Mouse (Mus musculus) spleen, postnatal 4 days (tissue): ENCODE measurements around the gene Pold4.
A peak's percentile ranks its signal among the peaks of the same experiment; 100 is the strongest.

Experiments used
- DNase-seq, 2 experiments: peaks; one replicate each; pipeline ENCODE4 v3.0.0; 2022; ENCODE audit warnings: low spot score in 2 of 2

Gene Pold4

DNA sequence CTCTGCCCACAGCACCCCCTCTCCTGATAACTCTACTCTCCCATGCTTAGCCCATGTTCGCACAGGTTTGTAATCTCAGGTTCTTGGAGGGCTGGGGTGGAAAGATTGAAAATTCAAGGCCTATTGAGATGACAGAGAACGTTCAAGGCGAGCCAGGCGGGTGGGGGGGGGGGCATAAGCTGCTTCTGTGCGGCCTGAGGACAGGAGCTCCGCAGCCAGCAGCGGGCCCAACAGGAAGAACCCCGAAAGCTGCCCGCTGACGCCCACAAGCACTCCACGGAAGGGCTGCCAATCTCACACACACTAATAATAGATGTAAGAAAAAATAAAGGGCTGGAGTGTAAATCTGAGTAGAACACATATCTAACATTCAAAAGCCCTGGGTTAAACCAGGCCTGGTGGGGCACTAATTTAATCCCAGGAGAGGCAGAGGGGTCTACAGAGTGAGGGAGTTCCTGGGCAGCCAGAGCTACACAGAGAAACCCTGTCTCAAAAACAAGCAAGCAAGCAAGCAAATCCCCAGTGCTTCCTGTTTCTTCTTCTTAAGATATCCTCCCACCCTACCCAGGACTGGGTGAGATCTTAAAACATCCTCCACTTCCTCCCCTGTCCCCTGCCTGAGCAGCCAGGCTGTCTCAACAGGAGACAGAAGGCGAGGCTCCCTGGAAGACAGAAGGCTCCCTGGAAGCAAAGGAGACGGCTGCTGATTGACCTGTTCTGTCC lies 27.9 kb upstream of the Pold4 start:
- DNase-seq: no peak

DNA sequence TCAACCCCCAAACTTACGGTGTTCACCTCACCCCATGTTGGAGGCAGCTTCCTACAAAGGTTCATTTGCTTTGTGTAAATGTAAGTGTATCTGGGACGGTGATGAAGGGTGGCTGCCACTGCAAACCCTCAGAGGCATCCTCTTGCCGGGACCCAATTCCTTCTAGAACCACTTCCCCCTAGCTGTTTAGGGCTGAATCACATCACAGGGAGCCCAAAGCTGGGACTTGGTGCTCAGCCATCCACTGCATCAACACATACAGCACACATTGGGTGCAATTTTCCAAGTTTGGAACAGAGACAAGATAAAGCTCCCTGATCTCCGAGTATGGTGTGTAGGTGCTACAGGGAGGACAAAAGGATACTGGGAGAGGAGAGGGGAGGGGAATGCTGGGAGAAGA lies 26.8 kb upstream of the Pold4 start:
- no peak for DNase-seq

DNA sequence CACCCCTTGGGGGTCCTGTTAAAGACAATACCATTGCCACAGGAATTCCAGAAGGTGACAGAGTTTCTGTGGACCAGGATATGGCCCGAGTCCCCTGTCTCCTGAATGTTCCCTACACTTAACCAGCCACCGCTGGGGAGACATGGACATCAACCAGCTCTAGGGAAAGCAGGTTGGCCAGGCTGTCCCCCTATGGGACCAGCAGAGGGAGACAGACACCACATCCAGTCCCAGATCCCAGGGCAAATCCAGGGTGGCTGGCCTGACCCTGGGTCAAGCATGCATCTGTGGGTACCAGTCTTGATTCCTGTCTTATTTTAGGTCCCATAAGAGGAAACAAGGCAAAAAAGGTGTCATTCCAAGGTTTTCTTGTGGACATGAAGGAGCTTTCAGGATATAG lies 24.7 kb upstream of the Pold4 start:
- peak in 1 of 2 experiments; percentile 65 for DNase-seq

DNA sequence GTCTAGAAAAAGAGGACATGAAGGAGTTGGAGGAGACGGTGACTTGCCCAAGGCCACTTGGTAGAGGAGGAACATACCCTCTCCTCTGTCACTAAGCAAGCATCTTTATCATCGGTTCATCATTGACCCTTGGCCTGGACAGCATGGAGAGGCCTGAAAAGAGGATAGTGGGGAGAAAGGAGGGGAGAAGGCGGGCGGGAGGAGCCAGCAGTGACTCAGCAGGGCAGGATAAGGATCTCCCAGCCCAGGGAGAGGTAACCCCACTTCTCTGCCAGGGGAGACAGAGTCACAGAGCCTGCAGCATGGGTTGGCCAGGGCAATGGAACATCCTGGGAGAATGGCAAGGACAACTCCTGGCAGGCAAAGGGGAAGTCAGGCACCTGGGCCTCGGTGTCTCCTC lies 23.1 kb upstream of the Pold4 start:
- DNase-seq: no peak

DNA sequence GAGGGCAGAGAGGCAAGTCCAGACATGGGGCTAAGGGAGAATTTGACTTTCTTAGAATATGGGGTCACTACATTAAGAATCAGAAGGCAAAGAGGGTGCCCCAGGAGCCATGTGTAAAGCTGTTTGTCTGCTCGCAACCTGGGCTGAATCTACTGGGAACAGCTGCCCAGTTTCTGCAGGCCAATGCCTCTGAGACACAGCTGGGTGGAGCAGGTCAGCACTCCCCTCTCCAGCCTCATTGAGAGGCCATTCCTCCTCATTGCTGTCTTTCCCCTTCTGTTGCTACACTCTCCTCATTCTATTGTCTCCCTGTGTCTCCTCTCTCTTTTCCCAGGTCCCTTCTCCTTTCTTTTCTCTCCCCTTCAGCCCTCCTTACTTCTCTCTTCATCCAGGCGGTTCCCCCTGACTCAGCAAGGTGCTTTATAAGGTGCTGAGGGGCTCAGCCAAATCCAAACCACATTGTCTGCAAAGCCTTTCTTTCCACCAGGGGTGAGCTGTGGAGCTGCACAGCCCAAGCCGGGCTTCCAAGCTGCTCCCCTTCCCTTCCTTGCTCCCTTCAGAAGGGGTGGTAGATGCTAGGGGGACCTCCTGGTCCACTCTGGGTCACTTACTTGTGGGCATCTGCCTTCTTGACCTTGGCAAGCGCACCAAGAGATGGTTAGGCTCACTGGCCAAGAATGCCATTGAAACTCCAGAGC lies 19.7 kb upstream of the Pold4 start:
- DNase-seq: no peak

DNA sequence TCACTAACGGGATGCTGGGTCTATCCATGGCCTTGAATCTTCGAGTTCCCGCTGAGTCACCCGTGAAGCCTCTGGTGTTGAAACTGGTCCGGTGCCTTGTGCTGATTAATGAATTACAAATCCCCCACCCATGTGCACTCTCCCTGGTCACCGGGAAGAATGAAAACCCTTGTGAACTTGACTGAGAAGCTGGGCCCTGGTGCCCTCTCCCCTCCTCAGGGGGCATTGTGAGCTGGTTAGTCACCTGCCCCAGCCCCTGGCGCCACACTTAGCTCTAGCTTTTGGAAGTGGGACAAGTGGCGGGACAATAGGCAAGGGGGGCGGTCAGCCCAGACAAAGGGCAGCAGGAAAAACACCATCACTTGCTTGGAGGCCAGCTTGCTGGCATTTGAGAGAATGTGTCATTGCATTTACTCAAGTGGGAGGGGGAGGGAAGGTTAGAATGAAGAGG lies 18.1 kb upstream of the Pold4 start:
- DNase-seq: no peak

DNA sequence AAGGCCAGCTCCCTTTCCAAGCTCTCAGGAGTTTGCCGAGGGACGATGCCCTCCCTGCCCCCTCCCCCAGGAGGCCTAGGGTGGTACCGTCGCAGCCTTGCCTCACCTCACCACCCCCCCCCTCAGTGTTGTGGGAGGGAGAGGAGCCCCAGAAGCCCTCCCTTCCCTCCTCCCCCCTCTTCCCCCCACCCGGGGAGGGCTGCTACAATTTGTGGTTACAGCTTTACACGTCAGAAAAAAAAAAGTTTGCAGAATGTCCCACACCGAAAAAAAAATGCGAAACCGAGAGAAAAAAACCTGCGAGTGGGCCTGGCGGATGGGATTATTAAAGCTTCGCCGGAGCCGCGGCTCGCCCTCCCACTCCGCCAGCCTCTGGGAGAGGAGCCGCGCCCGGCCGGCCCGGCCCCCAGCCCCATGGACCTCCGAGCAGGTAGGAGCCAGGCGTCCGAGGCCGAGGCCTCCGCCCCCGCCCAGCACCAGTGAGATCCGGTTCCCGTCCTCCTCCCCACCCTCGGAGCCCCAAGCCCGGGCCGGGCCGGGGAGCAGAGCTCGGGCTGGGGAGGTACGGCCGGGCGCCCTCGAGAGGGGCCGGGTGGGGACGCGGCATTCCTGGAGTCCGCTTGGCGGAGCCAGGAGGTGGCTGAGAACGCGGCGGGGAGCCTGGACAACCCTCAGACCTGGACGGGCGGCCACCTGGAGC lies 17.5 kb upstream of the Pold4 start, which contains the start of the genes Clcf1 and AC109138.7:
TSS of gene Clcf1 (plus strand) at position 168 of the 700 bp plus-strand sequence.
TSS of gene AC109138.7 (plus strand) at position 287 of the 700 bp plus-strand sequence.
- peak; percentile 70 to 81 for DNase-seq

DNA sequence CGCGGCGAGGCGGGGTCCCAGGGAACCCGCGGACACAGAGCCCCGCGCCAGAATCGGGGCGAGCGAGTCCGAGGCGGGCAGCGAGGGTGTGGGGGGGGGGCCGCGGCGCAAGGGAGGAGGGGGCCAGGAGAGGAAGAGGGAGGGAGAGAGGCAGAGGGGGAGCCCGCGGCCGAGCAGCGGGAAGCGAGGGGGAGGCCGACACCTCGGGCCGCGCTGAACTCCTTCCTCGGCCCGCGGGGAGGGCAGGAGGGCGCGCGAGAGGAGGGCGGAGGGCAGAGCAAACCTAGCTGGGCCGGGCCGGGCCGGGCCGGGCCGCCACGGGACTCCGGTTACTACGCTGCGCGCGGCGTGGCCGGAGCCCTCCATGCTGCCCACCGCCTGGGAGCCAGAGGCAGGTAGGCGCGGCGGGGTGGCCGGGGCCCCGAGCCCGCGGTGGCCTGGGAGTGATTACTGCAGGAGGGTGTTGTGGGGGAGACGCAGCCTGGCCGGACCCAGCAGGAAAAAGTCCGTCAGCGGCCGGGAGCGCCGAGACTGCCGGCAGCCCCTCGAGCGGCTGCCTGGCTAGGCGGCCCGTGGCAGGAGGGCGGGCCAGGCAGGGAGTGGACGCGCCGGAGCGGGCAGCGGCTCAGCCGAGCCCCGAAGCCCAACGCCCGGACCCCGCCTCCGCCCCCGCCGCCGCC lies 16.8 kb upstream of the Pold4 start:
- no peak for DNase-seq

DNA sequence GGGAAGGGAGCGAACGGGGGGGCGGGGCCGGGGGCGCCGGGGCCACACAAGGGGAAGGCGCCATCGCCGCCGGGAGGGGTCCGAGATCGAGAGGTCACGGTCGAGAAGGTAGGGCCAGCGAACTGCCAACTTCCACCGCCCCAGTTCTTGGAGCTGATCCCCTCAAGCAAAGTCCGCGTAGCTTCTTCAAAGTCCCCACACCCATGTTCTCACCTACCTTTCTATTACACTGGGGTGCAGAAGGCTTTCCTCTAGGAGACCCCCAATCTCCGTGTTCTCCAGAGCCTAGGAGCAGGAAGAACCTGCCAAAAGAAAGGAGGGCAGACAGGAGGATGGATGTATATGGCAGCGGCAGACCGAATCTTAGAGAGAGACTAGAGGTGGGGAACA lies 16.3 kb upstream of the Pold4 start:
- no peak for DNase-seq

DNA sequence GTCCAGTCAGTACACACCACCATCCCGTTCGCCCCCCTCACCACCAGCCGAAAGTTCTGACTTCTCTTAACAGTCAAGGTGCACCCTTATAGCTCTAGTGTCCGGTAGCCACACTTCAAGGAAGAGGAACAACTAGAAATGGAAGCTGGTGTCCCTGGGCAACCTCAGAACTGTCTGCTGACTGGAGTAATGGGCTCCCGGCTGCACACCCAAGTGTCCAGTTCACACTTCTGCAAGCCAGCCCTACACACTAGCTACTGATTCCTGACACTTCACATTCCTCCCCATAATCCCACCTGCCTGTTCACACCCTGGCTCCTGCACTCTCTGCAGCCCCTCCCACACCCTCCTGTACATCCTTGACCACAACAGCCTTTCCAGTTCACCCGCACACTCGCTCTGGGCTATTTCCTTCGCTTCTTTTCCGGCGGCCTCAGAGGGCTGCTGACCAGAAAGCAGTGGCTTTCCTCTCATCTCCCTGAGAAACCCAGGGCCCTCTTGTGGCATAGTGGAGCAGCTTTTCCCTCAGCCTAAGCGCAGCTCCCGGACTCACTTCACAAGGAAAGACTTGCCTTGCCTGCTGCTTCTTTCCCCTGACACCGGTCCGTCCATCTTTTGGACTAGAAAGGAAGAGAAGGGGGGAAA lies 15.5 kb upstream of the Pold4 start:
- no peak for DNase-seq

DNA sequence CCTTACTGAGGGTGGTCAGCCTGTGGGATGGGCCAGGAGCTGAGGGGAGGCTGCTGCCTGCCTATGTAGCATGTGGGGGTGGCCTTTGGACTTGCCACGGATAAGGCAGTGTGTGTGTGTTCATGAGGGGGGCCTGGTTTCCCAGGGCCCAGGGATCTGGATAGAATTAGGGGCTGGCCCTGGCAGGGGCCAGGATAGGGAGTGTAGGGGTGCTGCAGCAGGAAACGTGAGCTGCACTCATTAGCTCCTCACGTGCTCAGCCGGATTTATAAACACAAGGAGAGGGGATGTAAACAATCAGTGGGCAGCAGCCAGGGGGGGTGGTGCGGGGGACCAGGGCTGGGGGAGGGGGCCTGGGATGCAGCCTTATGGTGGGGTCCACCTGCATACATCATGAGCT lies 14.6 kb upstream of the Pold4 start:
- DNase-seq: no peak

DNA sequence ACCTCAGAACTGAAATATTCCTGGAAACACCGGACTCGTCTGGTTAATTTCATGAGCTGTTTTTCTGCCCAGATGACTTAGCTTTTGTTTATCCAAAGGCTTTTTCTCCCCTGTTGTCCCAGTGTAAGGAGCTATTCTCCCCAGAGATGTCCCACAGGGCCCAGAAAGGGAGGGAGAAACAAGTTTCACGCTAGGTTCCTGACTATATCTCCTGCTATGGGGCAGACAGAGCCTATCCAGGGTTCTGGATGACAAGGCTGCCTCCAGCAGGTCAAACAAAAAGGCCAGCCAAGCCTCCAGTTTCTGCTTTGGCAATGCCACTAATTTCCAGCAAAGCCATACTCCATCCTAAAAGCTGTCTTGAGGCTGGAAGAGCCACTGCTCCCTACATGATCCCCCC lies 13.8 kb upstream of the Pold4 start:
- DNase-seq: no peak

DNA sequence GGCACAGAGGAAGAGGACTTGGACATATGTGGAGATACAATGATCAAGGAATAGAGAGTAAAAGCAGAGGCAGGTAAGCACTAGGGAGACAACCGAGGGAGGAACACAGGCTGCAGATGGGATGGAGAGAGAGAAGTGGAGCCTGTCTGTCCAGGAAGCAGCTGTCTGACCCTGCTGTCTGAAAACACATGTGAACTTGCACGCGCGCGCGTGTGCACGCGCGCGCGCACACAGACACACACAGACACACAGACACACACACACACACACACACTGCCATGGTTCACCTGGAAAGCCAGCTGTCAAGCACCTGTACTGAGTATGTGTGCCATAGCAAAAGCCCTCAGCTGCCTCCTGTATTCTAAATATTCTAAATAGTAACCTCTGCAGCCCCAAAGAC lies 13.4 kb upstream of the Pold4 start:
- peak in 1 of 2 experiments; percentile 58 for DNase-seq

DNA sequence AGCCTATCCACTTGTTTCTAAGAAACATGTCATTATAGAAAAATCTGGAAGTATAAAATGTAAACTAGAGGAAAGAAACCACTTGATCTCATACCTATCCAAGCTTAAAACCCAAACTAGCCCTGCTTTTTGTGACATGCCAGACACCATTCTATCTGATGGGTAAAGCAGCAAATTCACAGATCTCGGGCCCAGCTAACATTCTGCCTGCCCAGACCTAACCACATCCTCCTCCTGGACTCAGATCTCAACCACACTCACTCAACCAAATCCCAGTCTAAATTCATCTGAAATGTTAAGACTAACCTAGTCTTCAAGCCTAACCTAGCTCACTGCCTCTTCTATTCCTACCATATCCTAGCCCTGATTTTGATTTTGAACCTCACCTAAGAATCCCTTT lies 12.9 kb upstream of the Pold4 start:
- no peak for DNase-seq

DNA sequence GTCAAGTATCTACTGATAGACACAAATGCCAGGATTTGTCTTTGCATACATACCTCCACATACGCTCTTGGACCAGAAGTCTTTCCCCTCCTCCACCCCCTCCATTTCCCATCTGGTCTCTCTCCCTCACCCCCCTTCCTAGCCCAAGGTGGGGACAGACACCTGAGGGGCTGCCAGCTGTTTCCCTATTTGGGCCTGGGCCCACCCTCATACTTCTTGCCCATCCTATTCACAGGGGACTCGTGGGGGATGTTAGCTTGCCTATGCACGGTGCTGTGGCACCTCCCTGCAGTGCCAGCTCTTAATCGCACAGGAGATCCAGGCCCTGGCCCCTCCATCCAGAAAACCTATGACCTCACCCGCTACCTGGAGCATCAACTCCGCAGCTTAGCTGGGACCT lies 11.8 kb upstream of the Pold4 start:
- no peak for DNase-seq

DNA sequence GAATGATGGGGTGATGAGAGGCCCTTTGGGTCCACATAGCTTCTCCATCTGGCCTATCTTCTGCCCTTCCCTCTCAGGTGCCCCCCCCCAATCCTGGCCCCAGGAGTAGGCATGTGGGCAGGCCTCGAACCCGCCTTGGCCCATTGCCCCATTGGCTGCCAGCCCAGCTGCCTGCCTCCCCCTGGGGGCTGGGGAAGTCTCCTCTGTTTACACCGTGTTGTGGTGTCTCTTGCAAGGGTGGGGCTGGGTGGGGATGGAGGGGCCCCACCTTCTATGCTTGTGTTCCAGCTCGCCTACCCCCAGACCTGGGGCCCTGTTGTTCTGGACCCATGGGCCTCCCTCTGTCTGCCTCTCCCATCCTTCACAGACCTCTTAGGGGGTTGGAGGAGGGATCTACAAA lies 11.3 kb upstream of the Pold4 start:
- DNase-seq: peak in 1 of 2 experiments; percentile 57

DNA sequence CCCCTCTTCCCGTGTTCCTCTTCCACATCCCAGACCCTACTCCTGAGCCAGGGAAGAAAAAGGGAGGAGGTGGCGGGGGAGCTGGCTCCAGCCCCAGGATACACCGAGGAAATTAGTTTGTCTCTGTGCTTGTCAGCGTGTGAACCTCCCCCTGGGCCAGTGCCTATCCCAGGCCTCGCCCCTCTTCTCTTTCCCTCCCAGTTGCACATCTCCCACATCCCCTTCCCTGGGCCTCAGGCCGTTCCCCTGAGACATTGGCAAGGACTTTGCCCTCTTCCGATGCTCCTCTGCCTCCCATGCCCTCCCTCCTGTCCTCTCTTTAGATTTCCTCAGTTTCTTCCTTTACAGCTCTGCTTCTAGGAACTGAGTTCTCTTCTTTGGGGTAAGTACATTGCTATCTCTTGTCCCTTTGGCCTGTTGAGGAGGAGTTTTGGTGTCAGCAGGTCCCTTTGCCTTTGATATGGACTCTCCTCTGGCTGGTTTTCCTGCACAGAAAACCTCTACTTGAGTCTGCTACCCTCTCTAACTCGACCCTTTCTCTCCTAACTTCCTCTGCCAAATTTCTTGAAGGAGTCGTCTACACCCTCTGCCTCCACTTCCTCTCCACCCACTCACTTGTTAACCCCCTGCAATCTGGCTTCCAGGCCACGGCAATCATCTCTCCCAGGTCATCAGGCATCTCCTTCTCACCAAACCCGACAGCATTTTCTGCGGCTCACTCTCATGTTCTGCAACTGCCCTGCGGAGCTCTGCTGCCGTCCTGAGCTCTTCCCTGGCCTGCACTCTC lies 10.5 kb upstream of the Pold4 start:
- peak in 1 of 2 experiments; percentile 67 for DNase-seq

DNA sequence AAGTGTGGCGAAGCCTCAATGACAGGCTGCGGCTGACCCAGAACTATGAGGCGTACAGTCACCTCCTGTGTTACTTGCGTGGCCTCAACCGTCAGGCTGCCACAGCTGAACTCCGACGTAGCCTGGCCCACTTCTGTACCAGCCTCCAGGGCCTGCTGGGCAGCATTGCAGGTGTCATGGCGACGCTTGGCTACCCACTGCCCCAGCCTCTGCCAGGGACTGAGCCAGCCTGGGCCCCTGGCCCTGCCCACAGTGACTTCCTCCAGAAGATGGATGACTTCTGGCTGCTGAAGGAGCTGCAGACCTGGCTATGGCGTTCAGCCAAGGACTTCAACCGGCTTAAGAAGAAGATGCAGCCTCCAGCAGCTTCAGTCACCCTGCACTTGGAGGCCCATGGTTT lies 9.5 kb upstream of the Pold4 start:
- peak in 1 of 2 experiments; percentile 48 for DNase-seq

DNA sequence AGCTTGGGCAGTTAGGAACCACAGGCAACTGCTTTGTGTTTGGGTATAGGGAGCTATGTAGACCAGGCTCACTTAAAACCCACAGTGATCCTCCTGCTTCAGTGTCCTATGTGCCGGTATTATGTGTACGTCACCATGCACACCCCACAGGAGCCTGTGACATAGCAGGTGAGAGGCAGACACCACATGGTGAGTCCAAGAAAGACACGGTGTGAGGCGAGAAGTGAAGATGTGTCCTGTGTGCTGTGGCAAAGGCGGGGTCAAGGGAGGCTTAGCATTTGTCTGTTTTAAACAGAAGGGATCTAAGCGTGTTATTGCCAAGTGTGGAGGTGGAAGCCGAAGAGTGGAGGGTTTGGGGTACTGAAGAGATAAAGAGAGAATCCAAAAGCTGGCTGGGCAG lies 4.9 kb upstream of the Pold4 start:
- DNase-seq: no peak

DNA sequence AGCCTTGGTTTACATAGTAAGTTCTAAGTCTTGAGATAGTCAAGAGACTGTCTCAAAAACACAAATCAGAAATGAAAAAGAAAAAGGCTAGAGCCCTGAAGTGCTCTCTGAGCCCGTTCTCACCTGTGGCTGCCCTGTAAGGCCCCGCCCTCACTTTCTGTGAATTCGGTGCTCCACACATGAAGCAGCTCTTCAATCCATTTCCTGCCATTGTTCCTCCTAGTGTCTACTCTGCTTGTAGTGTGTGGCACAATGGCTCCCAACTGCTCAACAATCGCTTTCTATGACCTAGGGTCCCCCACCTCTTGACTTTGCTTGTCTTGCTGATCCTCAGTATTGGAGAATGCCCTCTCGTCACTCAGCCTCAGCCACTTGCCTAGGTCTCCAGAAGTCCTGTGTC lies 4.3 kb upstream of the Pold4 start:
- no peak for DNase-seq
